Mouse (Mus musculus): ENCODE measurements at regions not wholly inside any gene's neighbourhood (a gene's known extent, or its start where the extent isn't known, plus 50 kb on each side); places are given as distances from the start of the nearest gene placed in this dataset.

DNA sequence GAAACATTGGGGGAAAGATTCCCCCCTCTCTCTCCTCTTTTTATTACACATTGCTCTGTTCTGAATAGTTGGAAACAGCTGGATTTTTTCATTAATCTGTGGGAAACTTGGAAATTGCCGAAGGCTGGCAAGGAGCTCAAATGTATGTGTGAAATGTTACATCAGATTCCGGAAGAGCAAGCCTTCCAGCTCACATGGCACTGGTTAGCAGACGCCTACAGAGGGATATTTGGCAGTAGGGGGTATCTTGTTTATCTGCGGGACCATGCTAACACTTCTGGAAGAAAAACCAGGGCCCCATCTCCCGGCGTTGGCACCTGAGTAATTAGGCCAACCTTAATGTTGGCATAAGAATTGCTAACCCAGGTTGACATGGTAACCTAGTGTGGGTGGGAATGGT, 183.0 kb downstream of the Enc1 start:
- Histone ChIP-seq H3K36me3 (replicated peaks; ENCODE audit: control insufficient read depth, insufficient read depth, low read depth) (no peaks in the 10 kb centered on the region), H3K4me3 (ENCODE audit: insufficient read depth in 1 of 2, low read depth in 2 of 2, low read length in 2 of 2) (no peak overlapping the region), H3K9ac (replicated peaks) (no peak overlapping the region), H3K9me3 (ENCODE audit: control insufficient read depth, low read length) (no peaks in the 10 kb centered on the region), H3K27me3 (ENCODE audit: control insufficient read depth, insufficient read depth, low read length) (no peaks in the 10 kb centered on the region; the same call in 1 of the 2 replicates), H3K27ac (no peak overlapping the region), H3K4me1 (replicated peaks; ENCODE audit: control insufficient read depth in 2 of 2, insufficient read depth in 2 of 2, low read length in 1 of 2) (no peaks in the 10 kb centered on the region), H3K4me2 (ENCODE audit: low read depth) (no peak overlapping the region)
- 64% methylated on average over 6 of the region's 6 CpGs for WGBS (ENCODE audit: insufficient replicate concordance)
- TF ChIP-seq CTCF (IDR thresholded peaks at IDR 0.05; ENCODE audit: low read depth) (no peak), EP300 (IDR thresholded peaks at IDR 0.05; ENCODE audit: low read depth) (no peak)
- DNase-seq (ENCODE audit: low read depth in 3 of 3, low spot score in 3 of 3): no peak
- no peak for ATAC-seq (ENCODE audit: insufficient read depth)

DNA sequence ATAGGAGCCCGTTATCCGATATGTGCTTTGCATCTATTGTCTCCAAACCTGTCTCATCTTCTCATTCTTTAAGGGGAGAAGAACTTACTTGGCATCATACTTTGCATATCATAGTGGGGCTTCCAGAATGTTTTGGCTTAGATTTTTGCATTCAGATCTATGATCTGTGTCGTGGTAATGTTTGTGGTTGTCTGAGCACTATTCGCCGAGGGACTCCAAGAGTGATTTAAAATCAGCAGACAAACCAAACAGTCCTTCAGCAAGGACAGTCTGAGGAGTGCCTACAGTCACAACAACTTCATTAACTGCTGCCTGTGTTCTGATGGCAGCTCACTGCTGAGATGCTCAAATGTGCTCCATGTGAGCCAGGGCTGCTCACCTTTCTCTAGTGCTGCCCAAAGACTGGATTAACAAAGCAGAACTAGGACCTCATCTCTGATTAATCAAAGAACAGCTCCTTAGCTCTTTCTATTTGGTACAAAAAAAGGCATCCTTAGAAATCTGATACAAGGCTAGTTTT, 182.5 kb downstream of the Enc1 start:
- no peak overlapping the region for H3K9ac ChIP-seq (replicated peaks)
- H3K4me3 ChIP-seq (ENCODE audit: insufficient read depth in 1 of 2, low read depth in 2 of 2, low read length in 2 of 2): no peak overlapping the region
- H3K9me3 ChIP-seq (ENCODE audit: control insufficient read depth, low read length): no peaks in the 10 kb centered on the region
- H3K4me1 ChIP-seq (replicated peaks; ENCODE audit: control insufficient read depth in 2 of 2, insufficient read depth in 2 of 2, low read length in 1 of 2): no peaks in the 10 kb centered on the region
- H3K27me3 ChIP-seq (ENCODE audit: control insufficient read depth, insufficient read depth, low read length): no peaks in the 10 kb centered on the region; the same call in 1 of the 2 replicates
- H3K4me2 ChIP-seq (ENCODE audit: low read depth): no peak overlapping the region
- ATAC-seq (ENCODE audit: insufficient read depth) (no peak), DNase-seq (ENCODE audit: low read depth in 3 of 3, low spot score in 3 of 3) (no peak)
- WGBS (ENCODE audit: insufficient replicate concordance): 62% methylated on average over 5 of the region's 5 CpGs
- no peaks in the 10 kb centered on the region for H3K36me3 ChIP-seq (replicated peaks; ENCODE audit: control insufficient read depth, insufficient read depth, low read depth)
- TF ChIP-seq EP300 (IDR thresholded peaks at IDR 0.05; ENCODE audit: low read depth) (no peak), CTCF (IDR thresholded peaks at IDR 0.05; ENCODE audit: low read depth) (no peak)
- H3K27ac ChIP-seq: no peak overlapping the region

DNA sequence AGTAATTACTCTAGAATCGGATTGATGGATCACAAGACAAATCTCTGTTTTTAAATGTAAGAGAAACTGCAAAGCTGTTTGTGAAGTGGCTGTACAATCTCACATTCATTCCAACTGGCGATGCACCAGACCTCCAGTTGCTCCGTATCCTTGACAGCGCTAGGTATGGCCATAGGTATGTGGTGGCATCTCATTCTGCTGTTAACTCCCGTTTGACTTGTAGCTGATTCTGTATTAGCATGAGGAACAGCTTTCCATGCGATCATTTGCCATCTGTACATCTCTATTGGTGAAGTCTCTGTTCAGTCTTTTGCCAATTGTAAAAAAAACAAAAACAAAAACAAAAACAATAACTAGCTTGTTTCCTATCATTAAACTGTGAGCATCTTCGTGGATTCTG, 182.0 kb downstream of the Enc1 start:
- no peak for ATAC-seq (ENCODE audit: insufficient read depth)
- TF ChIP-seq CTCF (IDR thresholded peaks at IDR 0.05; ENCODE audit: low read depth): no peak
- TF ChIP-seq EP300 (IDR thresholded peaks at IDR 0.05; ENCODE audit: low read depth): no peak
- Histone ChIP-seq H3K27ac (no peak overlapping the region), H3K4me3 (ENCODE audit: insufficient read depth in 1 of 2, low read depth in 2 of 2, low read length in 2 of 2) (no peak overlapping the region), H3K4me1 (replicated peaks; ENCODE audit: control insufficient read depth in 2 of 2, insufficient read depth in 2 of 2, low read length in 1 of 2) (no peaks in the 10 kb centered on the region), H3K4me2 (ENCODE audit: low read depth) (no peak overlapping the region), H3K36me3 (replicated peaks; ENCODE audit: control insufficient read depth, insufficient read depth, low read depth) (no peaks in the 10 kb centered on the region), H3K9me3 (ENCODE audit: control insufficient read depth, low read length) (no peaks in the 10 kb centered on the region), H3K9ac (replicated peaks) (no peak overlapping the region), H3K27me3 (ENCODE audit: control insufficient read depth, insufficient read depth, low read length) (no peaks in the 10 kb centered on the region; the same call in 1 of the 2 replicates)
- no peak for DNase-seq (ENCODE audit: low read depth in 3 of 3, low spot score in 3 of 3)
- WGBS (ENCODE audit: insufficient replicate concordance): 61% methylated on average over 7 of the region's 7 CpGs

DNA sequence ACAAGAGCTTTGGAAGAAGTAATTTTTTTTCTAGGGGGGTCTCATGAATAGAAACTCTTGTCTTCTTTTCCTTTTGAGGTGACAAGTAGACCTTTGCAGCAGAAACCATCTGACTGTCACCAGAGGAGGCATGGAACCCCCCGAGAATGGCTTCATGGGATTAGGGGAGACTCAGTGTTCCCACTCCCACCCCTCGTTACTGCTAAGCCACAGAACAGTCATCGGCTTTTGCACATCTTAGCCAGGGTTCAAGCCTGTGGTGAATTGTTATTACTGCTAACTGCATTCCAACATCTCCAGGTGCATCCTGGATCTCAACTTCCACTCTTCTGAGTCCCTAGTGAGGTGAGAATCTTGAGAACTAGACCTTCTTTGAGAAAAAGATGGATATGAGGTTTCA, 180.9 kb downstream of the Enc1 start:
- DNase-seq (ENCODE audit: low read depth in 3 of 3, low spot score in 3 of 3): no peak
- Histone ChIP-seq H3K9me3 (ENCODE audit: control insufficient read depth, low read length) (no peaks in the 10 kb centered on the region), H3K9ac (replicated peaks) (no peak overlapping the region), H3K4me2 (ENCODE audit: low read depth) (no peak overlapping the region), H3K36me3 (replicated peaks; ENCODE audit: control insufficient read depth, insufficient read depth, low read depth) (no peaks in the 10 kb centered on the region), H3K27ac (no peak overlapping the region), H3K4me1 (replicated peaks; ENCODE audit: control insufficient read depth in 2 of 2, insufficient read depth in 2 of 2, low read length in 1 of 2) (no peaks in the 10 kb centered on the region), H3K27me3 (ENCODE audit: control insufficient read depth, insufficient read depth, low read length) (no peaks in the 10 kb centered on the region; the same call in 1 of the 2 replicates), H3K4me3 (ENCODE audit: insufficient read depth in 1 of 2, low read depth in 2 of 2, low read length in 2 of 2) (no peak overlapping the region)
- no peak for ATAC-seq (ENCODE audit: insufficient read depth)
- 51% methylated on average over 3 of the region's 3 CpGs for WGBS (ENCODE audit: insufficient replicate concordance)
- TF ChIP-seq CTCF (IDR thresholded peaks at IDR 0.05; ENCODE audit: low read depth): no peak
- no peak for TF ChIP-seq EP300 (IDR thresholded peaks at IDR 0.05; ENCODE audit: low read depth)

DNA sequence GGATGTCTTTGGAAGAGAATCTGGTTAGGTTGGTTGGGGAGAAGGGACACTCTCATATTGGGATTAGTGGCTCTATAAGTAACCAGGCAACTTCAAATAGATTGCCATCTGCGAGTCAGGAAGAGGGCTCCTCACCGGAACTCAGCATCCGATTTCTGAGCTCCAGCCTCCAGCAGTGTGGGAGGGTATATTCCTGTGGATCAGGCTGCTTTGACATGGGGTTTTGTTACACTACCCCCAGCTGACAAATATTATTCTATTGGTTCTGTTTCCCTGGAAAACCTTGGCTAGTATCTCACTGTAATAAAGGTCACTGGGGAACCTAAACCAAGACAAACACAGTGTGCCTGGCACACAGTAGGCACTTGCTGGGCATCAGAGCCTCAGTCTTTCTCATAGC, 179.9 kb downstream of the Enc1 start:
- Histone ChIP-seq H3K36me3 (replicated peaks; ENCODE audit: control insufficient read depth, insufficient read depth, low read depth) (no peaks in the 10 kb centered on the region), H3K27ac (no peak overlapping the region), H3K9ac (replicated peaks) (no peak overlapping the region), H3K27me3 (ENCODE audit: control insufficient read depth, insufficient read depth, low read length) (no peaks in the 10 kb centered on the region), H3K4me3 (ENCODE audit: insufficient read depth in 1 of 2, low read depth in 2 of 2, low read length in 2 of 2) (no peak overlapping the region), H3K9me3 (ENCODE audit: control insufficient read depth, low read length) (no peaks in the 10 kb centered on the region), H3K4me2 (ENCODE audit: low read depth) (no peak overlapping the region), H3K4me1 (replicated peaks; ENCODE audit: control insufficient read depth in 2 of 2, insufficient read depth in 2 of 2, low read length in 1 of 2) (no peaks in the 10 kb centered on the region)
- ATAC-seq (ENCODE audit: insufficient read depth) (no peak), DNase-seq (ENCODE audit: low read depth in 3 of 3, low spot score in 3 of 3) (no peak)
- 60% methylated on average over 3 of the region's 3 CpGs for WGBS (ENCODE audit: insufficient replicate concordance)
- TF ChIP-seq EP300 (IDR thresholded peaks at IDR 0.05; ENCODE audit: low read depth) (no peak), CTCF (IDR thresholded peaks at IDR 0.05; ENCODE audit: low read depth) (no peak)

All from liver, embryonic 14.5 days (tissue).